Mouse (Mus musculus): ENCODE results near the gene Mcrip2. TPM values are rescaled to one million over a fixed set of nuclear protein-coding genes. Genes with fewer than 3 reads are reported as not detected.

The Mcrip2 gene
- polyA plus RNA-seq, 1 experiment, result 29.2 TPM

GRCm38 (mm10) chr17:25827546-25828222 lies 40.9 kb downstream of the Mcrip2 start:
- TF ChIP-seq CTCF (IDR thresholded peaks at IDR 0.05; ENCODE audit: extremely low read depth, insufficient read depth, low read length), result no peak
- no peak for TF ChIP-seq POLR2A (IDR thresholded peaks at IDR 0.05; ENCODE audit: extremely low read depth, insufficient read depth, low read length)
- no peak overlapping the region for H3K4me3 ChIP-seq (ENCODE audit: insufficient read depth, low read length)
- peaks cover 9% of the 10 kb centered on the region for H3K4me1 ChIP-seq (ENCODE audit: control insufficient read depth, insufficient read depth, low read length)
- no peak overlapping the region for H3K27ac ChIP-seq (ENCODE audit: insufficient read depth, low read length)

GRCm38 (mm10) chr17:25827011-25827410 lies 41.6 kb downstream of the Mcrip2 start:
- peaks cover 9% of the 10 kb centered on the region for H3K4me1 ChIP-seq (ENCODE audit: control insufficient read depth, insufficient read depth, low read length)
- no peak overlapping the region for H3K4me3 ChIP-seq (ENCODE audit: insufficient read depth, low read length)
- H3K27ac ChIP-seq (ENCODE audit: insufficient read depth, low read length), result no peak overlapping the region
- TF ChIP-seq POLR2A (IDR thresholded peaks at IDR 0.05; ENCODE audit: extremely low read depth, insufficient read depth, low read length), result no peak
- TF ChIP-seq CTCF (IDR thresholded peaks at IDR 0.05; ENCODE audit: extremely low read depth, insufficient read depth, low read length), result no peak

GRCm38 (mm10) chr17:25825984-25826570 lies 42.5 kb downstream of the Mcrip2 start:
- Histone ChIP-seq H3K27ac (ENCODE audit: insufficient read depth, low read length) (no peak overlapping the region), H3K4me3 (ENCODE audit: insufficient read depth, low read length) (no peak overlapping the region), H3K4me1 (ENCODE audit: control insufficient read depth, insufficient read depth, low read length) (peaks cover 7% of the 10 kb centered on the region)
- TF ChIP-seq CTCF (IDR thresholded peaks at IDR 0.05; ENCODE audit: extremely low read depth, insufficient read depth, low read length) (no peak), POLR2A (IDR thresholded peaks at IDR 0.05; ENCODE audit: extremely low read depth, insufficient read depth, low read length) (no peak)

GRCm38 (mm10) chr17:25825311-25825710 lies 43.3 kb downstream of the Mcrip2 start:
- Histone ChIP-seq H3K4me1 (ENCODE audit: control insufficient read depth, insufficient read depth, low read length) (peaks cover 7% of the 10 kb centered on the region), H3K27ac (ENCODE audit: insufficient read depth, low read length) (no peak overlapping the region), H3K4me3 (ENCODE audit: insufficient read depth, low read length) (no peak overlapping the region)
- TF ChIP-seq POLR2A (IDR thresholded peaks at IDR 0.05; ENCODE audit: extremely low read depth, insufficient read depth, low read length), result no peak
- no peak for TF ChIP-seq CTCF (IDR thresholded peaks at IDR 0.05; ENCODE audit: extremely low read depth, insufficient read depth, low read length)

- Histone ChIP-seq H3K4me1 (ENCODE audit: control insufficient read depth, insufficient read depth, low read length) (peaks cover 7% of the 10 kb centered on the region), H3K27ac (ENCODE audit: insufficient read depth, low read length) (no peak overlapping the region), H3K4me3 (ENCODE audit: insufficient read depth, low read length) (peak overlapping the region; percentile 65)
- TF ChIP-seq CTCF (IDR thresholded peaks at IDR 0.05; ENCODE audit: extremely low read depth, insufficient read depth, low read length) (no peak), POLR2A (IDR thresholded peaks at IDR 0.05; ENCODE audit: extremely low read depth, insufficient read depth, low read length) (no peak)
These were observed 44.0 kb downstream of the Mcrip2 start for GRCm38 (mm10) chr17:25824362-25825142.

- peaks cover 7% of the 10 kb centered on the region for H3K4me1 ChIP-seq (ENCODE audit: control insufficient read depth, insufficient read depth, low read length)
- H3K4me3 ChIP-seq (ENCODE audit: insufficient read depth, low read length), result peak within 1 kb of the TSS; percentile 65
- TF ChIP-seq POLR2A (IDR thresholded peaks at IDR 0.05; ENCODE audit: extremely low read depth, insufficient read depth, low read length) (peak; percentile 61; the same call in 1 of the 2 replicates), CTCF (IDR thresholded peaks at IDR 0.05; ENCODE audit: extremely low read depth, insufficient read depth, low read length) (no peak)
- H3K27ac ChIP-seq (ENCODE audit: insufficient read depth, low read length), result no peak within 1 kb of the TSS
These were observed 45.1 kb downstream of the Mcrip2 start, which contains the start of gene Wdr24 for GRCm38 (mm10) chr17:25823452-25823851. Wdr24 (plus strand) TSS chr17:25823627.

- no peak overlapping the region for H3K4me3 ChIP-seq (ENCODE audit: insufficient read depth, low read length)
- peaks cover 15% of the 10 kb centered on the region for H3K4me1 ChIP-seq (ENCODE audit: control insufficient read depth, insufficient read depth, low read length)
- no peak overlapping the region for H3K27ac ChIP-seq (ENCODE audit: insufficient read depth, low read length)
- TF ChIP-seq POLR2A (IDR thresholded peaks at IDR 0.05; ENCODE audit: extremely low read depth, insufficient read depth, low read length) (no peak), CTCF (IDR thresholded peaks at IDR 0.05; ENCODE audit: extremely low read depth, insufficient read depth, low read length) (no peak)
These were observed 49.4 kb downstream of the Mcrip2 start for GRCm38 (mm10) chr17:25818851-25819780.

- Histone ChIP-seq H3K27ac (ENCODE audit: insufficient read depth, low read length) (no peak overlapping the region), H3K4me1 (ENCODE audit: control insufficient read depth, insufficient read depth, low read length) (peaks cover 15% of the 10 kb centered on the region), H3K4me3 (ENCODE audit: insufficient read depth, low read length) (no peak overlapping the region)
- TF ChIP-seq CTCF (IDR thresholded peaks at IDR 0.05; ENCODE audit: extremely low read depth, insufficient read depth, low read length) (no peak), POLR2A (IDR thresholded peaks at IDR 0.05; ENCODE audit: extremely low read depth, insufficient read depth, low read length) (no peak)
These were observed 50.9 kb downstream of the Mcrip2 start for GRCm38 (mm10) chr17:25817662-25818061.

Other genes with a start within 250 kb of the Mcrip2 start
- gene Gng13, start 151.6 kb downstream of the Mcrip2 start, polyA plus RNA-seq (2012; rRNA removed), result 438 and 442 TPM in 2 replicates
- 2.3 and 2.4 TPM in 2 replicates for gene Chtf18, start 141.3 kb downstream of the Mcrip2 start, polyA plus RNA-seq (2012; rRNA removed)
- 129 and 142 TPM in 2 replicates for gene Rpusd1, start 141.1 kb downstream of the Mcrip2 start, polyA plus RNA-seq (2012; rRNA removed)
- gene Mslnl, start 132.7 kb downstream of the Mcrip2 start, polyA plus RNA-seq (2012; rRNA removed), result 0.77 and 1.0 TPM in 2 replicates
- gene Msln, start 114.4 kb downstream of the Mcrip2 start, polyA plus RNA-seq (2012; rRNA removed), result 2.3 and 3.0 TPM in 2 replicates
- gene Narfl, start 95.0 kb downstream of the Mcrip2 start, polyA plus RNA-seq (2012; rRNA removed), result 39.4 and 41.9 TPM in 2 replicates
- 230 and 253 TPM in 2 replicates for gene Haghl, start 83.1 kb downstream of the Mcrip2 start, polyA plus RNA-seq (2012; rRNA removed)
- gene Ccdc78, start 82.2 kb downstream of the Mcrip2 start, polyA plus RNA-seq (2012; rRNA removed), result 0.17 and 0.52 TPM in 2 replicates
- 152 and 159 TPM in 2 replicates for gene Fam173a, start 75.9 kb downstream of the Mcrip2 start, polyA plus RNA-seq (2012; rRNA removed)
- 2.3 and 4.0 TPM in 2 replicates for gene AC134908.4, start 73.1 kb downstream of the Mcrip2 start, polyA plus RNA-seq (2012; rRNA removed)
- 134 and 141 TPM in 2 replicates for gene Metrn, start 71.6 kb downstream of the Mcrip2 start, polyA plus RNA-seq (2012; rRNA removed)
- 670 and 731 TPM in 2 replicates for gene Fbxl16, start 59.7 kb downstream of the Mcrip2 start, polyA plus RNA-seq (2012; rRNA removed)
- 36.4 and 40.0 TPM in 2 replicates for gene Wdr24, start 45.1 kb downstream of the Mcrip2 start, polyA plus RNA-seq (2012; rRNA removed)
- gene Jmjd8, start 39.9 kb downstream of the Mcrip2 start, polyA plus RNA-seq (2012; rRNA removed), result 55.6 and 58.1 TPM in 2 replicates
- gene Stub1, start 35.4 kb downstream of the Mcrip2 start, polyA plus RNA-seq (2012; rRNA removed), result 284 and 299 TPM in 2 replicates
- gene Rhbdl1, start 31.5 kb downstream of the Mcrip2 start, polyA plus RNA-seq (2012; rRNA removed), result 109 and 118 TPM in 2 replicates
- gene Gm20683, start 27.0 kb downstream of the Mcrip2 start, polyA plus RNA-seq (2012; rRNA removed), result 40.8 and 45.0 TPM in 2 replicates
- gene Rhot2, start 23.9 kb downstream of the Mcrip2 start, polyA plus RNA-seq (2012; rRNA removed), result 108 and 119 TPM in 2 replicates
- gene Wdr90, start 7.3 kb downstream of the Mcrip2 start, polyA plus RNA-seq (2012; rRNA removed), result 38.2 and 48.5 TPM in 2 replicates
- gene Mettl26, start 6.3 kb upstream of the Mcrip2 start, polyA plus RNA-seq (2012; rRNA removed), result 76.5 and 79.2 TPM in 2 replicates
- 0.26 and 0.61 TPM in 2 replicates for gene Wfikkn1, start 12.1 kb upstream of the Mcrip2 start, polyA plus RNA-seq (2012; rRNA removed)
- gene Rab40c, start 51.0 kb upstream of the Mcrip2 start, polyA plus RNA-seq (2012; rRNA removed), result 68.9 and 71.1 TPM in 2 replicates
- gene Pigq, start 76.2 kb upstream of the Mcrip2 start, polyA plus RNA-seq (2012; rRNA removed), result 156 and 159 TPM in 2 replicates
- 1.1 and 1.9 TPM in 2 replicates for gene Nhlrc4, start 76.2 kb upstream of the Mcrip2 start, polyA plus RNA-seq (2012; rRNA removed)
- 0.79 and 0.92 TPM in 2 replicates for gene A930017K11Rik, start 83.8 kb upstream of the Mcrip2 start, polyA plus RNA-seq (2012; rRNA removed)
- 45.8 and 48.0 TPM in 2 replicates for gene Capn15, start 117.0 kb upstream of the Mcrip2 start, polyA plus RNA-seq (2012; rRNA removed)
- gene Rab11fip3, start 200.8 kb upstream of the Mcrip2 start, polyA plus RNA-seq (2012; rRNA removed), result 88.5 and 94.2 TPM in 2 replicates
- 43.5 and 49.8 TPM in 2 replicates for gene Decr2, start 221.6 kb upstream of the Mcrip2 start, polyA plus RNA-seq (2012; rRNA removed)
- 11.5 and 11.8 TPM in 2 replicates for gene Nme4, start 226.8 kb upstream of the Mcrip2 start, polyA plus RNA-seq (2012; rRNA removed)
- 27.4 and 31.6 TPM in 2 replicates for gene Tmem8, start 244.5 kb upstream of the Mcrip2 start, polyA plus RNA-seq (2012; rRNA removed)

All from cortical plate, adult 2 months (tissue).